Mouse (Mus musculus): Measurements from ENCODE around the gene Ghdc. TPM values are rescaled to one million over a fixed set of nuclear protein-coding genes. Genes with fewer than 3 reads are reported as not detected.

Gene Ghdc
- polyA plus RNA-seq (2015; fragmentation: Nextera tagmentation; extraction: Ambion mirVana): 3.8 and 5.9 TPM in 2 replicates

DNA sequence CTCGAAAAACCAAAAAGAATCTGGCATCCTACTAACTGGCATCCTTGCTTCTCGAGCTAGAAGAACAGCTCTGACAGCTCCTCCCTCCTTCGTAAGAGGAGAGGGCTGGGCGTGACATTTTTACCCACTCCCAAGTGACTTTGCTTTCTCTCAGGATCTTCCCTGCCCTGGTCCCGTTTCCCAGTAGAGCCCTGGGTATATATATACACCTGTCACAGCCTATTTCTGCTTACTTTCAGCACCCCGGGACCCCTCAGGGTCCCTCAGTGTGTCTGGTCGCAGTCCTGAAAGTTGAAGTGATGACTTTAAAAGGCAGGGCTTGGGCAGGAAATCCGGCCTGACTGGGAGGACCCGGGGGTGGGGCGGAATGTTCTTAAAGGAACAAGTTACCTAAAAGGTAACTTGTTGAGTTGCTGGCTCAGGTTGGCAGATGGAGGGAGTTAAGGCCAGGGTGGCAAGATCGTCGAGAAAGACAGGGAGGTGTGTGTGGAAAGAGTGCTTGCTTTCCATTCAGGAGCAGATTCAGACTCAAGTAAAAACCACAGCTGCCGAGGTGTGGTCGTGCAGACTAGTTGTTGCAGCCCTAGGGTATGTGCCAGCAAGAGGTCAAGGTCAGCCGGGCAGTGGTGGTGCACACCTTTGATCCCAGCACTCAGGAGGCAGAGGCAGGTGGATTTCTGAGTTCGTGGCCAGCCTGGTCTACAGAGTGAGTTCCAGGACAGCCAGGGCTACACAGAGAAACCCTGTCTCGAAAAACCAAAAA lies at the start of gene Ghdc:
Gene Ghdc, minus strand, starts transcription at position 312 of the 763 bp plus-strand sequence.
- no peaks in the 10 kb centered on the region for H3K9me3 ChIP-seq
- 29% methylated on average over 17 of the region's 17 CpGs for WGBS
- H3K4me2 ChIP-seq: peak within 1 kb of the TSS; percentile 49
- no peaks in the 10 kb centered on the region for H3K27me3 ChIP-seq
- no peak; the same call in 1 of the 2 replicates for ATAC-seq (ENCODE audit: low FRiP score)
- no peak within 1 kb of the TSS for H3K27ac ChIP-seq
- H3K36me3 ChIP-seq: no peaks in the 10 kb centered on the region
- peak within 1 kb of the TSS; percentile 47 for H3K4me3 ChIP-seq
- peak within 1 kb of the TSS; percentile 58; the same call in 1 of the 2 replicates for H3K9ac ChIP-seq
- peaks cover 5% of the 10 kb centered on the region for H3K4me1 ChIP-seq (replicated peaks)

DNA sequence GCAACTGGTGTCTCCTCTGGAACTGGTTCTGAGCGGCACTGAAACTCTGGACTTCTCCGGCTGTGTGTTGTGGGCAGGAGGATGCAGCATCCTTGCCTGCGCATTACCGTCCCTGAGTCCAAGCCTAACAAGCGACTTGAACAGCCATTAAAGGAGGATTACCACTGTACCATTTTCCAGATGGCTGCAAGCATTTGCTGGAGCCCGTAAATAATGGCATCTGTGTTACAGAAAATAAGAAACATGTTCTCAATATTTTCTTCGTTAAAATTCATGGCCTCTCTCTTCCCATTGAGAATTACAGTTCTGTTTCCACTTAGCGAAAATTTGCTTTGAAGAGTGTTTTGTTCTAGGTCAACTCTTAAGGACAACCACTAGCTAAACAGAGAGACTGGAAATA lies 49.3 kb upstream of the Ghdc start:
- WGBS: 88% methylated on average over 8 of the region's 8 CpGs
- Histone ChIP-seq H3K27me3 (no peaks in the 10 kb centered on the region), H3K4me3 (no peak overlapping the region), H3K27ac (no peak overlapping the region), H3K4me2 (no peak overlapping the region), H3K36me3 (no peaks in the 10 kb centered on the region), H3K4me1 (replicated peaks) (peaks cover 12% of the 10 kb centered on the region), H3K9me3 (no peaks in the 10 kb centered on the region), H3K9ac (no peak overlapping the region)
- no peak for ATAC-seq (ENCODE audit: low FRiP score)

DNA sequence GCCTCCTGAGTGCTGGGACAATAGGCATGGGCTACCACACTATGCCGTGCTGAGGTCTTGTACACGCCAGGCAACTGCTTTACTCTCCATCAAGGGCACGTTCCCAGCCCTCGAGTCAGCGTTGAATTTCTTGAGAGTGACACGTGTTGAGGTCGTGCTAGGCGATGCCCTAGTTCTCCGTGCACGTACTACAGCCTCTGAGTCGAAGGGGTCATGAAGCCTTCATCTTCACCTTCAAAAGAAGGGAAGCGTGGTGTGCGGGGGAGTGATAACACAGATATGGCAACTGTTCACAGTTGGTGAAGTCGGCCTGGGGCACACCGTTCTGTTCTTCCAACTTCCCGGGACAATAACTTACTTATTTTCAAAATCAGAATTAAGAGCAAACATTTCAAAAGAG lies 48.9 kb upstream of the Ghdc start:
- Histone ChIP-seq H3K27ac (no peak overlapping the region), H3K9ac (no peak overlapping the region), H3K4me1 (replicated peaks) (peaks cover 12% of the 10 kb centered on the region), H3K4me2 (no peak overlapping the region), H3K36me3 (no peaks in the 10 kb centered on the region), H3K27me3 (no peaks in the 10 kb centered on the region), H3K4me3 (no peak overlapping the region), H3K9me3 (no peaks in the 10 kb centered on the region)
- WGBS: 93% methylated on average over 16 of the region's 16 CpGs
- no peak for ATAC-seq (ENCODE audit: low FRiP score)

DNA sequence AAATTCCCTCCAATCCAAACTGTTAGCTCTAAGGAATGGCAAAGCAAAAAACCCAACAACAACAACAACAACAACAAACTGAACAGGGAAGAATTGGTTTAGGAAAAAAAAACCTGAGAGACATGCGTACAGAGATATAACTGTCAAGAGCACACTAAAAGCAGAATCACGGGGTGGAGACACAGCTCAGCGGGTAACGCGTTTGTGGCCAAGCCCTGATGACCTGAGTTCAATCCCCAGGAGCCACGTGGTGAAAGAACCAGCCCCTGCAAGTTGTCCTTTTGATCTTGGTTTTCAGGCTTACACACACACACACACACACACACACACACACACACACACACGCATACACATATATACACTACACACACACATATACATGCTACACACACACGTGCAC lies 48.3 kb upstream of the Ghdc start:
- H3K9ac ChIP-seq: no peak overlapping the region
- H3K9me3 ChIP-seq: no peaks in the 10 kb centered on the region
- H3K4me3 ChIP-seq: no peak overlapping the region
- no peak overlapping the region for H3K4me2 ChIP-seq
- no peaks in the 10 kb centered on the region for H3K27me3 ChIP-seq
- no peak for ATAC-seq (ENCODE audit: low FRiP score)
- H3K36me3 ChIP-seq: no peaks in the 10 kb centered on the region
- 81% methylated on average over 8 of the region's 8 CpGs for WGBS
- no peak overlapping the region for H3K27ac ChIP-seq
- H3K4me1 ChIP-seq (replicated peaks): peaks cover 12% of the 10 kb centered on the region

DNA sequence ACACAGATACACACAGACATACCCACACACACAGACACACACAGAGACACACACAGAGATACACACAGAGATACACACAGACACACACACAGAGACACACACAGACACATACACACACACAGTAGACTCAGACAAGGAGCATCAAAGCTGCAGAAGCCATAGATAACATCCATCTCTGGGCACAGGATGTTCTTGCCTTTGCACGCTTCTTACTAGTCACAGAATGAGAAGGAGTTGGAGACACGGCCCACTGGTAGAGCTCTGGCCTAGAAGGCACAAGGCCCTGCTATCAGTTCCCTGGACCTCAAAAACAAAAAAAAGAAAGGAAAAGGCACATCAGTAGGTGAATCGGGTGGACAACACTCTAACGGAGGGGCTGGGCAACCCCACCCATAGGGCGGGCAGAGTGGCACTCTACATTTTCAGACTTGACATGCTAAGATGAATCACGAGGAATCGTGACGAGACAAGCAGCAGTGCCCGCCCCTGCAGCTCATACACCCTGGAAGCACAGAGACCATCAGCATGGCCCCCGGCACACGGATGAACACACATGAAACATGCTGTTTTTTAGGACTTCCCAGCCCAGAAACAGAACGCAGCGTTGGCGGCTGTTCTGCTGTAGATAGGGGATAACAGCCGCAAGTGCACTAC lies 47.7 kb upstream of the Ghdc start:
- H3K4me3 ChIP-seq: no peak overlapping the region
- H3K27me3 ChIP-seq: no peaks in the 10 kb centered on the region
- no peak overlapping the region for H3K27ac ChIP-seq
- H3K4me2 ChIP-seq: no peak overlapping the region
- no peak for ATAC-seq (ENCODE audit: low FRiP score)
- no peaks in the 10 kb centered on the region for H3K9me3 ChIP-seq
- H3K4me1 ChIP-seq (replicated peaks): peaks cover 12% of the 10 kb centered on the region
- H3K36me3 ChIP-seq: no peaks in the 10 kb centered on the region
- no peak overlapping the region for H3K9ac ChIP-seq
- WGBS: 88% methylated on average over 15 of the region's 15 CpGs

DNA sequence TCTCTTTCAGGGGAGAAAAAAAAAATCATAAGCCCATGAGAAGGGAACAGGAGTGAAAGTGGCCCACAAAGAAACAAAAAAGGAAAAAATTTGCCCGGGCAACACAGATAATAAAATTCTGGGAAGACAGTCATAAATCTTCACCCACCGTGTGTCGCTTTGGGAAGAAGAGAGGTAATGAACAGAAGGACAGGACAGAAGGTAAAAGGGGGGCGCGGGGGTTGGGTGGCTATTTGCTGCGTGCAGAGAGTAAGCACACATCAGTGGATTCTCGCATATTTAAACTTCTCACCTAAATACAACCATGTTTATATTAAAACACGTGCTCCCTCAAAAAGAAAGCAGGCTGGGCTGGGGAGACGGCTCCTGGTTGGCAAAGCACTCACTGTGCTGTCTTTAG lies 46.6 kb upstream of the Ghdc start:
- Histone ChIP-seq H3K27ac (0 out of 2 replicates have a peak overlapping the region, but pooled peaks have one; percentile 40), H3K4me3 (no peak overlapping the region), H3K9ac (no peak overlapping the region), H3K4me1 (replicated peaks) (peaks cover 12% of the 10 kb centered on the region), H3K9me3 (no peaks in the 10 kb centered on the region), H3K27me3 (no peaks in the 10 kb centered on the region), H3K36me3 (no peaks in the 10 kb centered on the region), H3K4me2 (no peak overlapping the region)
- 61% methylated on average over 9 of the region's 9 CpGs for WGBS
- ATAC-seq (ENCODE audit: low FRiP score): no peak

DNA sequence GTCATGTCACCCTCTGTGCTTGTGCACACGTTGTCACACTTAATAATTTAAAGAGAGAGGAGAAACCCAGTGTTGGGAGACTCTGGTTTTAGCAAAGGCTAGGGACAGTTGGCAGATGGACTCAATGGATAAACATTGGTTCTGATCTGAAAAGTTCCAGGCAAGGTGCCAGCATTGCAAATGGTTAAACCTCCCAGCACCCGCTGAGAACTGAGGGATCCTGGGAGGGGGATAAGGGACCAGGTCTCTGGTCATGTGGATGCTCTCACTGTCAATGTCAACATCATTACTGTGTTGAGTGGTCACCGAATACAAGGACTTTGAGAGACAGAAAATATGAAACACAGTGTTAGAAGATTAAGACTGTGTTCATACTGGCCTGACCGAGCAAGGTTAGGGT lies 46.0 kb upstream of the Ghdc start:
- no peak overlapping the region for H3K9ac ChIP-seq
- no peak overlapping the region for H3K4me3 ChIP-seq
- no peaks in the 10 kb centered on the region for H3K27me3 ChIP-seq
- H3K36me3 ChIP-seq: no peaks in the 10 kb centered on the region
- WGBS: 74% methylated on average over 4 of the region's 4 CpGs
- no peak overlapping the region for H3K4me2 ChIP-seq
- H3K27ac ChIP-seq: no peak overlapping the region
- H3K9me3 ChIP-seq: no peaks in the 10 kb centered on the region
- ATAC-seq (ENCODE audit: low FRiP score): no peak
- peaks cover 12% of the 10 kb centered on the region for H3K4me1 ChIP-seq (replicated peaks)

DNA sequence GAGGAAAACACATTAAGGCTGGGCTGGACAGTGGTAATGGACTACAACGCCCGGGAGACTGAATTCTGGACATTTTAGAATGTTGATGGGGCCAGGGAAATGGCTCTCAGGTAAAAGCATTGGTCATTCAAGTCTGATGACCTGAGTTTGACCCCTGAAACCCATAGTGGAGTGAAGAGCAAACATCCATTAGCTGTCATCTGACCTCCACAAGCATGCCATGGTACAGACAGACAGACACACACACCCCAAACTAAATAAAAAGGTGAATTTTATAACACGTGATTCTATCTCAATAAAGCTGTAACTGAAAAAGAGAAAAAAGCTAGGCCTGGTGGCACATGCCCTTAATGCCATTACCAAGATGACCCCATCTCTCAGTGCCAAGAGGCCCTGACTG lies 45.6 kb upstream of the Ghdc start:
- Histone ChIP-seq H3K4me2 (no peak overlapping the region), H3K36me3 (no peaks in the 10 kb centered on the region), H3K4me1 (replicated peaks) (peaks cover 12% of the 10 kb centered on the region), H3K9me3 (no peaks in the 10 kb centered on the region), H3K27ac (no peak overlapping the region), H3K27me3 (no peaks in the 10 kb centered on the region), H3K4me3 (no peak overlapping the region), H3K9ac (no peak overlapping the region)
- no peak for ATAC-seq (ENCODE audit: low FRiP score)
- 83% methylated on average over 3 of the region's 3 CpGs for WGBS

DNA sequence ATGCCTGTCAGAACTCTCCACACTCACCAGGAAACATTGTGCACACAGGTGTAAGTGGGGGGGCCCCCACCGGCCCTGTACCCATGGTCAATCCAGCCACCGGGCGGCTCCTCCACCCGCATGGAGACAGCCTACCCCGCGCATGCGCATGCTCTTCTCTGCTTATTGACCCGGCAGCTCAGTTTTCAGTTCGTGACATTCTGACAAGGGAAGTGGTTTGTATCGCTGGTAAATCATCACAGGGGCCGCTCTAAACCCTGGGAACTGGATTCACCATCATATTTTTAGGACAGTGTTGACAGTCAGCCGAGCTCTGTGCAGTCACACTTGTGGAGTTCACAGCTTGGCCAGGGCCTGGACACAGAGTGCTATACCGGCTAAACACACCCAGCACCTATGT lies 43.7 kb upstream of the Ghdc start:
- WGBS: 77% methylated on average over 13 of the region's 13 CpGs
- no peak for ATAC-seq (ENCODE audit: low FRiP score)
- Histone ChIP-seq H3K9me3 (no peaks in the 10 kb centered on the region), H3K9ac (no peak overlapping the region), H3K36me3 (no peaks in the 10 kb centered on the region), H3K27me3 (no peaks in the 10 kb centered on the region), H3K4me1 (replicated peaks) (peaks cover 12% of the 10 kb centered on the region), H3K27ac (no peak overlapping the region), H3K4me3 (no peak overlapping the region), H3K4me2 (no peak overlapping the region)

DNA sequence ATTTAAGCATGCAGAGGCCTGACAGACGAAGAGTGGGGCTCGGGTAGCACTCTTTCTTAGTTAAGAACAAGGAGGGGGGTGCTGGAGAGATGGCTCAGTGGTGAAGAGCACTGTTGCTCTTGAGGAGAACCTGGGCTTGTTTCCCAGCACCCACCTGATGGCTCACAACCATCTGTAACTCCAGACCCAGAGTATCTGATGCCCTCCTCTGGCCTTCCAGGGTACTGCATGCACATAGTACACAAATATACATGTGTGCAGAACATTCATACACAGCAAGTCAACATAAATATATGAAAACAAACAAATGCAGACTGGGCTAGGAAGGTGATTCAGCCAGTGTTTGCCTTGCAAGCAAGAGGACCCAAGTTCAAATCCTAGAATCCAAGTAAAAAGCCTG lies 40.4 kb upstream of the Ghdc start:
- Histone ChIP-seq H3K27me3 (no peaks in the 10 kb centered on the region), H3K4me2 (no peak overlapping the region), H3K36me3 (no peaks in the 10 kb centered on the region), H3K9ac (no peak overlapping the region), H3K9me3 (no peaks in the 10 kb centered on the region), H3K4me1 (replicated peaks) (no peaks in the 10 kb centered on the region), H3K4me3 (no peak overlapping the region), H3K27ac (no peak overlapping the region)
- no peak for ATAC-seq (ENCODE audit: low FRiP score)
- WGBS: 92% methylated on average over 2 of the region's 2 CpGs

DNA sequence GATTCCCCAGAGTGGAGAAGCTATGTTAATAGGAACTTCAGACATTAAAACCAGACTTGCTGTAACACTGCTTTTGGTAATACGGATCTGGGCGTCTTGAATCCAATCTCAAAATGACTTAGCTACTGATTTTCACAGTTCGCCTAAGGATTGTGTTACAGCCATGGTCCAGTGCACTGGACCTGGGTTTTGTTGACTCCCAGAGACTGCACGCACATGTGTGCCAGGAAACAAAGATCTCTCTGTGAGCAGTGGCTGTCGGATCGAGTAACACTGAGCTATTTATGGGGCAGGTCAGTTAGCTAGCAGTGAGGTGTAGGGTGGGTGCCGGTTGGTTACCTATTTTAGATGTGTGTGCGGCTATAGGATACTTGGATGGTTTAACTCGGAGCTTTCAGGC lies 39.8 kb upstream of the Ghdc start:
- H3K36me3 ChIP-seq: no peaks in the 10 kb centered on the region
- no peak overlapping the region for H3K9ac ChIP-seq
- ATAC-seq (ENCODE audit: low FRiP score): no peak
- 83% methylated on average over 9 of the region's 9 CpGs for WGBS
- H3K27me3 ChIP-seq: no peaks in the 10 kb centered on the region
- H3K9me3 ChIP-seq: no peaks in the 10 kb centered on the region
- H3K4me3 ChIP-seq: no peak overlapping the region
- no peak overlapping the region for H3K27ac ChIP-seq
- no peaks in the 10 kb centered on the region for H3K4me1 ChIP-seq (replicated peaks)
- no peak overlapping the region for H3K4me2 ChIP-seq

DNA sequence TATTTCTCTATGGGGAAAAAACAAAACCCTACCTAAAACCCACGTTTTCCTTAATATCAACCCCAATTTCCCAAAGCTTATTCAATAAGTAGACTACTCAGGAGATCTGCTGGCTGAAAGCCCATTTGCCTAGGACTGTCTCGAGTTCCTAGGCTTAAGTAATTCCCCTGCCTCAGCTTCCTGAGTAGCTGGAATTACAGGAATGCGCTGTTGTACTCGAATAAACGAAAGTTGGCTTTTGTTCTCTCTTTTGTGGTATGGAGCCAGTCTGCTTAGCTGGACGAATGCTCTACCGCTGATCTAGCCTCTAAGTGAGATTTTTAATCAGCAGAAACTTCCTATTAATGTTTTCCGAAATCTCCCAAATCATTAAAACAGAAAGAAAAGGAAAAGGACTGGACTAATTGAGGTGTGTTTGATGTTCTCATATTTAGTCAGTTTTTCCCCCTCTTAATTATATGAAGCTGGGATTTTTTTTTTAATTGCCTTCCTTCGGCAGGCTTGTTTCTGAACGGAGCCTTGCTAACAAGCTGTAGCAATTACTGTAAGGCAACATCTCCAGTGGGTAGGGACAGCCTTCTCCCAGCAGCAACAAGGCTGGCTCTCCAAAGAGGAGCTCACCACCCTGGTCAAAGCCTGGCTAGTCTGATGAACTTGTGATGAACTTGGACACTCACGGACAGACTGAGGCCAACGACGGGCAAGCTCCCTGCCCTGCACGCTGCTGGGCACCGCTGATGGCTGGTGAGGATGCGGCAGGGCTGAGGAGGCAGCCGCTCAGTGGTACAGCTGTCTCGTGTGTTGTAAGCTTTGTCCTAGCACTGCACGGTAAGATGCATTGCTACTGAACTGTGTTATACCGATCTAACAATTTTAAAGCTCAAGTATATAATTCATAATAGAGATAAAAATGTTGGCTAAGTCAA lies 35.9 kb upstream of the Ghdc start:
- H3K27ac ChIP-seq: no peak overlapping the region
- no peak overlapping the region for H3K4me2 ChIP-seq
- ATAC-seq (ENCODE audit: low FRiP score): no peak
- 76% methylated on average over 20 of the region's 20 CpGs for WGBS
- H3K4me3 ChIP-seq: no peak overlapping the region
- H3K9me3 ChIP-seq: no peaks in the 10 kb centered on the region
- peaks cover 34% of the 10 kb centered on the region for H3K36me3 ChIP-seq
- H3K27me3 ChIP-seq: no peaks in the 10 kb centered on the region
- no peak overlapping the region for H3K9ac ChIP-seq
- no peaks in the 10 kb centered on the region for H3K4me1 ChIP-seq (replicated peaks)
